8 mouse cellular contexts compared by ENCODE assay signal in the genomic region with DNA sequence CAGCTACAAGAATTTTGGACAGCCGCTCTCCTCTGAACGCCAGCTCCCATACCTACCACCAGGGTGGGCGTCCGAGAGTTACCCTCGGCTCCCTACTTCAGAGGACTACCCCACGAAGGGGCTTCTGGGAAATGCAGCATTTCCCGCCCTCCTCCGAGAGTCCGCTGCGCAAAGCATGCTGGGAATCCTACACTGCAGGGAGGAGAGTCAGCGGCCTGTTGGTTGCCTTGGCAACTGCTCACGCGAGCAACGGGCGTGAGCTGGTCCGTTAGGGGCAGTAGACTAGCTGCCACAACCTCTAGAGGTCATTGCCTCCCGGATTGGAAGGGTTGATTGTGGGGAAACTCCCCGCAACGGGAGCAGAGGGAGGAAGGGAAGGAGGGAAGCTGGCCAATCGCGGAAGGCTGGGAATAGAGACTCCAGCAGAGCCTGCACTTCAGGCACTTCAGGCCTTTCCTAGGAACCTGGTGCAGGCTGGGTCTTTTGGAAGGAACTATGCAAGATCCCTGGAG. TPM values are rescaled to one million over a fixed set of nuclear protein-coding genes. Genes with fewer than 3 reads are reported as not detected.
DNase-seq lines count a peak whose midpoint lies in the region; ATAC-seq and TF ChIP-seq lines count a peak whose summit lies in the region.

A gene (minus strand): TSS at position 177 of the 512 bp plus-strand sequence.

- no peak for TF ChIP-seq EP300 in CH12.LX (IDR thresholded peaks at IDR 0.05; ENCODE audit: low read length)

- H3ac ChIP-seq in myocyte (ENCODE audit: control insufficient read depth, insufficient read length), result peak within 1 kb of the TSS; percentile 30

- dilution Hi-C loops in CH12.LX (cut with MboI; ENCODE audit: extremely low pct_ligation_motif_present, extremely low pct_unique_long_range_greater_than_20kb, low sequenced_read_pairs), result no loop called here

- peak within 1 kb of the TSS; percentile 83 for H3K9ac ChIP-seq in CH12.LX (ENCODE audit: insufficient read depth, low read depth)
- peak within 1 kb of the TSS; percentile 74 for H3K9ac ChIP-seq in heart, embryonic 14.5 days (ENCODE audit: low read length)
- peak within 1 kb of the TSS; percentile 77 for H3K9ac ChIP-seq in liver, embryonic 11.5 days (ENCODE audit: low read depth, low read length)

- peak; percentile 94 for DNase-seq in CH12.LX (ENCODE audit: extremely low read depth)
- peak; percentile 87 for DNase-seq in c-Kit-positive CD71-negative TER-119-negative erythroid progenitor cells, embryonic 14.5 days (ENCODE audit: low read depth)
- DNase-seq in forebrain, embryonic 10.5 days (ENCODE audit: extremely low spot score, low spot score), result peak; percentile 96
- peak; percentile 97 for DNase-seq in kidney, postnatal 10 days
- DNase-seq in liver, embryonic 11.5 days (ENCODE audit: low spot score), result peak; percentile 90
- peak; percentile 89 to 94 for DNase-seq in spleen, postnatal 4 days (ENCODE audit: low spot score in 2 of 2)

- peak within 1 kb of the TSS; percentile 64 to 79 (median 73) for H3K4me3 ChIP-seq in CH12.LX (replicated peaks in 1 of 3; ENCODE audit: low read depth in 2 of 3, low read length in 2 of 3, poor library complexity in 1 of 3)
- H3K4me3 ChIP-seq in forebrain, embryonic 10.5 days, result peak within 1 kb of the TSS; percentile 50
- H3K4me3 ChIP-seq in heart, embryonic 14.5 days (ENCODE audit: control insufficient read depth in 1 of 2, insufficient read depth in 1 of 2, low read depth in 1 of 2, low read length in 2 of 2), result peak within 1 kb of the TSS; percentile 53 to 58
- peak within 1 kb of the TSS; percentile 51 for H3K4me3 ChIP-seq in liver, embryonic 11.5 days (ENCODE audit: low read depth, low read length)
- H3K4me3 ChIP-seq in myocyte, result peak within 1 kb of the TSS; percentile 29

- peak in 1 of 2 experiments; percentile 29; a peak in 1 of 4 replicates for TF ChIP-seq CTCF in CH12.LX (conservative IDR thresholded peaks at IDR 0.05 in 1 of 2, IDR thresholded peaks at IDR 0.05 in 1 of 2; ENCODE audit: low read depth in 2 of 2, low read length in 2 of 2)

- under 1% methylated on average over 21 of the region's 21 CpGs for WGBS in forebrain, embryonic 10.5 days
- under 1% methylated on average over 21 of the region's 21 CpGs for WGBS in heart, embryonic 14.5 days
- under 1% methylated on average over 21 of the region's 21 CpGs for WGBS in liver, embryonic 11.5 days

- peak; percentile 81 for ATAC-seq in heart, embryonic 14.5 days (ENCODE audit: insufficient number of reproducible peaks, insufficient read depth, low FRiP score, low read depth)
- ATAC-seq in liver, embryonic 11.5 days (replicated peaks; ENCODE audit: low FRiP score), result peak; percentile 81

- peak within 1 kb of the TSS; percentile 90 for H3K27ac ChIP-seq in CH12.LX (ENCODE audit: insufficient read depth, low read depth)
- H3K27ac ChIP-seq in forebrain, embryonic 10.5 days, result peak within 1 kb of the TSS; percentile 85
- peak within 1 kb of the TSS; percentile 68 to 86 for H3K27ac ChIP-seq in heart, embryonic 14.5 days (replicated peaks in 1 of 2; ENCODE audit: control insufficient read depth in 1 of 2, insufficient read depth in 1 of 2, low read depth in 2 of 2, low read length in 2 of 2)
- H3K27ac ChIP-seq in liver, embryonic 11.5 days (ENCODE audit: low read depth, low read length), result peak within 1 kb of the TSS; percentile 77

- peaks cover 0 to 23% of the 10 kb centered on the region in 2 experiments; a peak in 2 of 4 replicates for H3K4me1 ChIP-seq in CH12.LX (ENCODE audit: control insufficient read depth in 1 of 2, insufficient read depth in 2 of 2)
- H3K4me1 ChIP-seq in forebrain, embryonic 10.5 days, result peaks cover 59% of the 10 kb centered on the region
- H3K4me1 ChIP-seq in heart, embryonic 14.5 days (ENCODE audit: control insufficient read depth in 2 of 2, insufficient read depth in 2 of 2, low read length in 2 of 2), result peaks cover 15 to 31% of the 10 kb centered on the region in 2 experiments
- peaks cover 31% of the 10 kb centered on the region for H3K4me1 ChIP-seq in liver, embryonic 11.5 days (replicated peaks; ENCODE audit: control insufficient read depth, insufficient read depth, low read length)

- in situ Hi-C loops in CH12.LX (cut with MboI; ENCODE audit: low pct_ligation_motif_present, low pct_unique_long_range_greater_than_20kb, low sequenced_read_pairs), result loop anchor here (10.0 kb wide), 1 partner anchor 253 kb away; a partner anchor contains a TSS

- no peaks in the 10 kb centered on the region for H3K27me3 ChIP-seq in CH12.LX (replicated peaks)
- H3K27me3 ChIP-seq in forebrain, embryonic 10.5 days (ENCODE audit: poor library complexity, severe bottlenecking), result peaks cover 33% of the 10 kb centered on the region
- peaks cover 7% of the 10 kb centered on the region; the same call in 1 of the 2 replicates for H3K27me3 ChIP-seq in heart, embryonic 14.5 days (ENCODE audit: control insufficient read depth, insufficient read depth, low read length)
- no peaks in the 10 kb centered on the region for H3K27me3 ChIP-seq in liver, embryonic 11.5 days (replicated peaks; ENCODE audit: control insufficient read depth, insufficient read depth, low read length)
- H3K27me3 ChIP-seq in myocyte (ENCODE audit: control insufficient read depth, insufficient read depth, insufficient read length), result no peaks in the 10 kb centered on the region

- peak; percentile 93 for TF ChIP-seq POLR2A in CH12.LX (IDR thresholded peaks at IDR 0.05; ENCODE audit: low read depth, low read length)
- TF ChIP-seq POLR2A in myocyte (IDR thresholded peaks at IDR 0.05; ENCODE audit: insufficient read length, low read depth), result peak; percentile 45

- H3K4me2 ChIP-seq in CH12.LX (ENCODE audit: insufficient read depth, low read depth, poor library complexity, severe bottlenecking) (peak within 1 kb of the TSS; percentile 95), myocyte (ENCODE audit: low read depth) (peak within 1 kb of the TSS; percentile 71)
- H3K4me2 ChIP-seq in heart, embryonic 14.5 days (ENCODE audit: low read length), result peak within 1 kb of the TSS; percentile 70
- peak within 1 kb of the TSS; percentile 94 for H3K4me2 ChIP-seq in liver, embryonic 11.5 days

- no peaks in the 10 kb centered on the region for H3K79me2 ChIP-seq in CH12.LX (replicated peaks; ENCODE audit: control insufficient read depth, extremely low read depth, insufficient read depth, poor library complexity, severe bottlenecking)
- H3K79me2 ChIP-seq in myocyte (ENCODE audit: control insufficient read depth, insufficient read depth), result no peaks in the 10 kb centered on the region

- H3K36me3 ChIP-seq in CH12.LX (replicated peaks in 1 of 2; ENCODE audit: control insufficient read depth in 1 of 2, insufficient read depth in 1 of 2, low read length in 1 of 2) (no peaks in the 10 kb centered on the region), myocyte (ENCODE audit: control insufficient read depth, insufficient read depth) (no peaks in the 10 kb centered on the region)
- no peaks in the 10 kb centered on the region for H3K36me3 ChIP-seq in forebrain, embryonic 10.5 days (replicated peaks)
- no peaks in the 10 kb centered on the region for H3K36me3 ChIP-seq in heart, embryonic 14.5 days (ENCODE audit: control insufficient read depth, insufficient read depth, low read length)
- no peaks in the 10 kb centered on the region for H3K36me3 ChIP-seq in liver, embryonic 11.5 days (ENCODE audit: control insufficient read depth, insufficient read depth, low read length)

- H3K9me3 ChIP-seq in CH12.LX (replicated peaks; ENCODE audit: low read length), result no peaks in the 10 kb centered on the region
- H3K9me3 ChIP-seq in forebrain, embryonic 10.5 days, result no peaks in the 10 kb centered on the region
- no peaks in the 10 kb centered on the region for H3K9me3 ChIP-seq in heart, embryonic 14.5 days (ENCODE audit: control insufficient read depth, low read length)
- H3K9me3 ChIP-seq in liver, embryonic 11.5 days (ENCODE audit: control insufficient read depth, low read length), result no peaks in the 10 kb centered on the region

- no peak for TF ChIP-seq RAD21 in CH12.LX (IDR thresholded peaks at IDR 0.05; ENCODE audit: low read depth, low read length)

TF ChIP-seq in CH12.LX, 34 proteins besides CTCF, POLR2A, EP300 and RAD21 (continues in another document):
- TF ChIP-seq USF1 (IDR thresholded peaks at IDR 0.05; ENCODE audit: low read depth, low read length) (no peak), POLR2AphosphoS2 (IDR thresholded peaks at IDR 0.05; ENCODE audit: low read depth, low read length) (peak; percentile 93), JUN (IDR thresholded peaks at IDR 0.05; ENCODE audit: insufficient read depth, low read depth, low read length) (no peak), SIN3A (IDR thresholded peaks at IDR 0.05; ENCODE audit: low read length) (peak; percentile 94), NRF1 (IDR thresholded peaks at IDR 0.05; ENCODE audit: low read depth, low read length) (peak; percentile 35; the same call in 1 of the 2 replicates), ELF1 (IDR thresholded peaks at IDR 0.05; ENCODE audit: low read depth, low read length) (peak; percentile 72), KAT2A (IDR thresholded peaks at IDR 0.05; ENCODE audit: insufficient replicate concordance, low read length) (peak; percentile 73; the same call in 1 of the 2 replicates), ETS1 (conservative IDR thresholded peaks at IDR 0.05; ENCODE audit: low read depth, low read length) (peak; percentile 62)

TF ChIP-seq in myocyte, 11 proteins besides CTCF, POLR2A, EP300 and RAD21:
- TF ChIP-seq MYOD1 (IDR thresholded peaks at IDR 0.05; ENCODE audit: control insufficient read depth in 1 of 3, insufficient read length in 2 of 3, low read depth in 2 of 3), result peak in 1 of 3 experiments; percentile 4
- TF ChIP-seq CEBPB (IDR thresholded peaks at IDR 0.05; ENCODE audit: insufficient read depth, poor library complexity, severe bottlenecking), result no peak
- TF ChIP-seq TCF12 (IDR thresholded peaks at IDR 0.05; ENCODE audit: insufficient read depth, poor library complexity, severe bottlenecking), result no peak
- no peak for TF ChIP-seq MYOG (IDR thresholded peaks at IDR 0.05; ENCODE audit: control insufficient read depth in 1 of 3, insufficient read depth in 1 of 3, insufficient read length in 2 of 3, low read depth in 2 of 3)
- peak; percentile 74 for TF ChIP-seq E2F4 (IDR thresholded peaks at IDR 0.05; ENCODE audit: insufficient read depth)

RNA-seq across cellular contexts. Expression of the gene that starts here (rescaled TPM):
- 126 and 201 TPM in 2 replicates for total RNA-seq in CH12.LX (2012; rRNA removed)
- total RNA-seq in CH12.LX (2014; rRNA removed), result 192 and 197 TPM in 2 replicates
- 253 and 304 TPM in 2 replicates for polyA plus RNA-seq in CH12.LX (2012; ENCODE audit: insufficient read length, low read depth)
- polyA plus RNA-seq in forebrain, embryonic 10.5 days (2016; fragmentation: Nextera tagmentation; extraction: Ambion mirVana), result 7.3 and 8.3 TPM in 2 replicates
- polyA plus RNA-seq in heart, embryonic 14.5 days (2014; fragmentation: Nextera tagmentation; extraction: Ambion mirVana), result 12.6 and 13.5 TPM in 2 replicates
- polyA plus RNA-seq in liver, embryonic 11.5 days (2014; fragmentation: Nextera tagmentation; extraction: Ambion mirVana), result 38.4 and 39.6 TPM in 2 replicates
- 1.4 TPM for polyA plus RNA-seq in myocyte (2012; fragmentation: generic; extraction: Trizol)

Comparison
In these comparisons a context has a peak if more than half of its experiments do, and no peak if none do; other contexts are left out.
1. Peak in every context shown above with its lines: DNase-seq, ATAC-seq, H3K4me3 ChIP-seq and H3K27ac ChIP-seq.